Mouse (Mus musculus): ENCODE measurements around the gene Chtop. TPM values are rescaled to one million over a fixed set of nuclear protein-coding genes. Genes with fewer than 3 reads are reported as not detected.

Gene Chtop
- polyA plus RNA-seq, 1 experiment from 2014 or later = 78.2 TPM

GRCm38 (mm10) chr3:90514691-90515090 lies 5.4 kb upstream of the Chtop start:
- Histone ChIP-seq H3K4me1 (replicated peaks; ENCODE audit: control insufficient read depth, insufficient read depth, low read length) (peaks cover 12% of the 10 kb centered on the region), H3K36me3 (ENCODE audit: control insufficient read depth, insufficient read depth, low read length) (no peaks in the 10 kb centered on the region), H3K9ac (ENCODE audit: low read depth, low read length) (peak overlapping the region; percentile 62), H3K27me3 (replicated peaks; ENCODE audit: control insufficient read depth, insufficient read depth, low read length) (no peaks in the 10 kb centered on the region), H3K4me3 (ENCODE audit: low read depth, low read length) (peak overlapping the region; percentile 46), H3K27ac (ENCODE audit: low read depth, low read length) (no peak overlapping the region), H3K9me3 (ENCODE audit: control insufficient read depth, low read length) (no peaks in the 10 kb centered on the region), H3K4me2 (peak overlapping the region; percentile 87)
- ATAC-seq (replicated peaks; ENCODE audit: low FRiP score) = peak; percentile 84
- peak; percentile 76 for DNase-seq (ENCODE audit: low spot score)
- under 1% methylated on average over 10 of the region's 10 CpGs for WGBS

DNA sequence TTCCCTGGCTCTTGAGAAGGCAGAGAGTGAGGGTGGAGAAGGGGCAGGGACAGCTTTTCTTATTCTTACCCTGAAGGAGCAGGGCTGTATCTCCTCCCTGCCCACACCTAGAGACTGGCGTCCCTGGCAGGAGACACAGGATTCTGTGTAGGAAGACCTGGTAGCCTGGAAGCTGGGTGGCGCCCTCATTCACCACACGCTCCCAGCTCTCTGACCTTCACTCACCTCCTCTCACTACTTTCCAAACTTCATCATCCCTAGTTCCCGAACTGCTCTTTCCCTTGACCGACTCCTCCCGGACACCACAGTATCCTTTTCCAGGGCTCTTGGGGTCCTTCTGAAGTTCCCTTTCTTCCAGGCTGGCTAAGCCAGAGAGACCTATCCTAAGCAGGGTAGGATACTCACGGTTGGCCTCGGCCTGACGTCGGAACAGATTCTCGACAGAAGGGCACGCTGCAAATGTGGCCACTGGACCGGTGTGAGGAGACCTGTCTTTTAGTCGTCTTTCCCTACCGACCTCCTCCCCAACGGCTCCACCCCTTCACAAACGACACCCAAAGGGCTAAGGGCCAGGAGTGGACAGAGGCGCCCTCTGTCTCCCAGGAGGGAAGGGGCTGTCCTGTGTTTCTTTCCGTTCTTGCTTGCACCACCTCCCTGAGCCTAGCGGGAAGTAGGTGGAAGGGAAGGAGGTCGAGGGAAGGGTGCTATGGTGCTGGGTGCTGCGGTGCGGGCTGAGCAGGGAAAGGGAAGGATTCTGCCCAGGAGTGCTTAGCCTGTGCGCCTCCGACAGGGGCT lies 4.7 kb upstream of the Chtop start, which contains the start of the genes S100a1 and S100a13:
S100a1 (minus strand) TSS at position 597 of the 795 bp plus-strand sequence.
S100a13 (plus strand) TSS at position 640 of the 795 bp plus-strand sequence.
- peak; percentile 56 for DNase-seq (ENCODE audit: low spot score)
- Histone ChIP-seq H3K4me2 (peak within 1 kb of the TSS; percentile 87), H3K36me3 (ENCODE audit: control insufficient read depth, insufficient read depth, low read length) (no peaks in the 10 kb centered on the region), H3K27ac (ENCODE audit: low read depth, low read length) (no peak within 1 kb of the TSS), H3K9me3 (ENCODE audit: control insufficient read depth, low read length) (no peaks in the 10 kb centered on the region), H3K4me1 (replicated peaks; ENCODE audit: control insufficient read depth, insufficient read depth, low read length) (peaks cover 13% of the 10 kb centered on the region), H3K9ac (ENCODE audit: low read depth, low read length) (peak within 1 kb of the TSS; percentile 62), H3K4me3 (ENCODE audit: low read depth, low read length) (peak within 1 kb of the TSS; percentile 46), H3K27me3 (replicated peaks; ENCODE audit: control insufficient read depth, insufficient read depth, low read length) (no peaks in the 10 kb centered on the region)
- WGBS = 3% methylated on average over 25 of the region's 25 CpGs
- ATAC-seq (replicated peaks; ENCODE audit: low FRiP score) = peak; percentile 46

GRCm38 (mm10) chr3:90512948-90513642 lies 3.8 kb upstream of the Chtop start:
- Histone ChIP-seq H3K9me3 (ENCODE audit: control insufficient read depth, low read length) (no peaks in the 10 kb centered on the region), H3K4me1 (replicated peaks; ENCODE audit: control insufficient read depth, insufficient read depth, low read length) (peaks cover 16% of the 10 kb centered on the region), H3K4me2 (no peak overlapping the region), H3K4me3 (ENCODE audit: low read depth, low read length) (no peak overlapping the region), H3K36me3 (ENCODE audit: control insufficient read depth, insufficient read depth, low read length) (no peaks in the 10 kb centered on the region), H3K9ac (ENCODE audit: low read depth, low read length) (no peak overlapping the region), H3K27me3 (replicated peaks; ENCODE audit: control insufficient read depth, insufficient read depth, low read length) (no peaks in the 10 kb centered on the region), H3K27ac (ENCODE audit: low read depth, low read length) (no peak overlapping the region)
- 70% methylated on average over 9 of the region's 9 CpGs for WGBS
- no peak for DNase-seq (ENCODE audit: low spot score)
- ATAC-seq (replicated peaks; ENCODE audit: low FRiP score) = no peak

- H3K27ac ChIP-seq (ENCODE audit: low read depth, low read length) = no peak overlapping the region
- no peak for ATAC-seq (replicated peaks; ENCODE audit: low FRiP score)
- no peak overlapping the region for H3K9ac ChIP-seq (ENCODE audit: low read depth, low read length)
- H3K4me3 ChIP-seq (ENCODE audit: low read depth, low read length) = no peak overlapping the region
- H3K27me3 ChIP-seq (replicated peaks; ENCODE audit: control insufficient read depth, insufficient read depth, low read length) = no peaks in the 10 kb centered on the region
- DNase-seq (ENCODE audit: low spot score) = no peak
- no peaks in the 10 kb centered on the region for H3K9me3 ChIP-seq (ENCODE audit: control insufficient read depth, low read length)
- no peak overlapping the region for H3K4me2 ChIP-seq
- 80% methylated on average over 5 of the region's 5 CpGs for WGBS
- no peaks in the 10 kb centered on the region; the same call in 1 of the 2 replicates for H3K36me3 ChIP-seq (ENCODE audit: control insufficient read depth, insufficient read depth, low read length)
- H3K4me1 ChIP-seq (replicated peaks; ENCODE audit: control insufficient read depth, insufficient read depth, low read length) = peaks cover 22% of the 10 kb centered on the region
Observed at GRCm38 (mm10) chr3:90512276-90512675, 3.0 kb upstream of the Chtop start.

DNA sequence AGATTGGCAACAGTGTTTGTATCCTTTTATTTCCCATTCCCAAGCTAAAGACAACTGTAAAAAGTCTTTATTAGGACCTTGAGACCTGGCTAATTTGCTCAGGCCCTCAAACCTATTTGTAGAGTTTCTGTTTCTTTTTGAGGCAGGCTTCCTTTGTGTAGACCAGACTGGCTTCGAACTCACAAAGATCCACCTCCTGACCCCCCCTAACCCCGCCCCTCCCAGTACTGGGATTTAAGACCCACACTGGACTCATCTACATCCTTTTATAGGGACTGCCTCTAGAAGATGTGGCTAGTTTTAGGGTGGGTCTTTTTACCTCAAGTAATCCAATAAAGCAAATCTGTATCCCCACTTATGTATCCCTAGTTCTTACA lies 437 bp upstream of the Chtop start:
- H3K27me3 ChIP-seq (replicated peaks; ENCODE audit: control insufficient read depth, insufficient read depth, low read length) = no peaks in the 10 kb centered on the region
- peak overlapping the region; percentile 90 for H3K4me3 ChIP-seq (ENCODE audit: low read depth, low read length)
- H3K4me1 ChIP-seq (replicated peaks; ENCODE audit: control insufficient read depth, insufficient read depth, low read length) = peaks cover 14% of the 10 kb centered on the region
- H3K36me3 ChIP-seq (ENCODE audit: control insufficient read depth, insufficient read depth, low read length) = peaks cover 15% of the 10 kb centered on the region; the same call in 1 of the 2 replicates
- WGBS = 8% methylated on average over 2 of the region's 2 CpGs
- ATAC-seq (replicated peaks; ENCODE audit: low FRiP score) (0 out of 2 replicates have a peak, but pooled peaks have one; percentile 1), DNase-seq (ENCODE audit: low spot score) (peak; percentile 54)
- H3K9me3 ChIP-seq (ENCODE audit: control insufficient read depth, low read length) = no peaks in the 10 kb centered on the region
- peak overlapping the region; percentile 40 for H3K27ac ChIP-seq (ENCODE audit: low read depth, low read length)
- peak overlapping the region; percentile 72 for H3K4me2 ChIP-seq
- peak overlapping the region; percentile 37 for H3K9ac ChIP-seq (ENCODE audit: low read depth, low read length)

DNA sequence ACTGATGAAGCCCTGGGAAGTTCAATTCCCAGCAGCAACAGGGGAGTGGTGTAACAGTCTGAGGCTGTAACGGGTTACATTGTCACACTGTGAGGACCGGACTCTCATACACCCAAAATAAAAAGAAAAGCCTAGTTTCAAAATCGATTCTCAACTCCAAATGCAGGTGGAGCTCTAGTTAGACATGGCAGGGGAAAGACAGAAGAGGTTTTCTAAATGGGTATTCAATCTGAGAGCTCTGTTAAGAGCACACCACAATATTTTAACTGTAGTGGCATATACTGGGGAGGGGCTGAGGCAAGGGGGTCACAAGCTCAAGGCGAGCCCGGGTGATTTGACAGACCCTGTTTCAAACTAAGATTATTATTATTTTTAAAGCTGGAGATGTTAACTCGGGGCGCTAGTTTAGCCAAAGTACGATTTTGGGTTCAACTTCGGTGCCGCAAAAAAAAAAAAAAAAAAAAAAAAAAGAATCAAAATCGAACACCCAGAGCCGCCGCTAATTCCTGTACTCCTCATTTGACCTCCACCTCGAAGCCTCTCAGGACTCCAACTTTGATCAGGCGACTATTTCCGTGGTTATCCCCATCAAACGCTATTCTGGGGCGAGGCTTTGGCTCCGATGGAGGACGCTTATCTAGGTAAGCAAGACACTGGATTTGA lies 880 bp downstream of the Chtop start:
- ATAC-seq (replicated peaks; ENCODE audit: low FRiP score) = no peak
- 3% methylated on average over 20 of the region's 20 CpGs for WGBS

GRCm38 (mm10) chr3:90506362-90506761 lies 2.9 kb downstream of the Chtop start:
- Histone ChIP-seq H3K4me2 (no peak overlapping the region), H3K4me3 (ENCODE audit: low read depth, low read length) (no peak overlapping the region), H3K9ac (ENCODE audit: low read depth, low read length) (no peak overlapping the region), H3K27ac (ENCODE audit: low read depth, low read length) (no peak overlapping the region), H3K27me3 (replicated peaks; ENCODE audit: control insufficient read depth, insufficient read depth, low read length) (no peaks in the 10 kb centered on the region), H3K4me1 (replicated peaks; ENCODE audit: control insufficient read depth, insufficient read depth, low read length) (peaks cover 12% of the 10 kb centered on the region), H3K9me3 (ENCODE audit: control insufficient read depth, low read length) (no peaks in the 10 kb centered on the region), H3K36me3 (ENCODE audit: control insufficient read depth, insufficient read depth, low read length) (peaks cover 30% of the 10 kb centered on the region)
- no peak for DNase-seq (ENCODE audit: low spot score)
- ATAC-seq (replicated peaks; ENCODE audit: low FRiP score) = no peak
- 88% methylated on average over 3 of the region's 3 CpGs for WGBS

More for the DNA sequence above, 880 bp downstream of the Chtop start:
- peaks cover 12% of the 10 kb centered on the region for H3K4me1 ChIP-seq (replicated peaks; ENCODE audit: control insufficient read depth, insufficient read depth, low read length)
- peak overlapping the region; percentile 95 for H3K27ac ChIP-seq (ENCODE audit: low read depth, low read length)
- H3K36me3 ChIP-seq (ENCODE audit: control insufficient read depth, insufficient read depth, low read length) = peaks cover 20% of the 10 kb centered on the region
- H3K4me3 ChIP-seq (ENCODE audit: low read depth, low read length) = peak overlapping the region; percentile 90
- no peak for DNase-seq (ENCODE audit: low spot score)
- H3K9ac ChIP-seq (ENCODE audit: low read depth, low read length) = peak overlapping the region; percentile 99
- no peaks in the 10 kb centered on the region for H3K9me3 ChIP-seq (ENCODE audit: control insufficient read depth, low read length)
- no peaks in the 10 kb centered on the region for H3K27me3 ChIP-seq (replicated peaks; ENCODE audit: control insufficient read depth, insufficient read depth, low read length)
- peak overlapping the region; percentile 93 for H3K4me2 ChIP-seq

DNA sequence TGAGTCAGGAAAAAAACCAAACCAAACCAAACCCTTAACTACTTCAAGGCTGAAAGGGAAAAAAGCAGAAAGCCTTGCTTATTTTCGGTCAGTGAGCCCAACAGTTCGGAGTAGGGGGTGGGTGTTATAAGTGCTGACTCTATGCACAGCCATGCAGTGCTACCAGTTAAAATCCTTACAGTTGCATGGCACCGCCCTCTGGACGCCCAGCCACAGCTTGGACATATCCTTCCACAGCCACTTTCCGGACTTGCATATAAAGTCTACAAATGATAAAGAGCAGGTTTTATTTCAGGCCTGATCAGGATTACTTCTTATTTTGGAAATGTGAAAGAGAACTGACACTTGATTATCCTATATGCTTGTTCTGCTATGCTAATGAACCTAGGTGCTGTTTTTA lies 4.1 kb downstream of the Chtop start:
- H3K27me3 ChIP-seq (replicated peaks; ENCODE audit: control insufficient read depth, insufficient read depth, low read length) = no peaks in the 10 kb centered on the region
- DNase-seq (ENCODE audit: low spot score) (no peak), ATAC-seq (replicated peaks; ENCODE audit: low FRiP score) (no peak)
- 92% methylated on average over 5 of the region's 5 CpGs for WGBS
- no peak overlapping the region for H3K27ac ChIP-seq (ENCODE audit: low read depth, low read length)
- H3K9ac ChIP-seq (ENCODE audit: low read depth, low read length) = no peak overlapping the region
- H3K36me3 ChIP-seq (ENCODE audit: control insufficient read depth, insufficient read depth, low read length) = peaks cover 34% of the 10 kb centered on the region
- no peak overlapping the region for H3K4me3 ChIP-seq (ENCODE audit: low read depth, low read length)
- H3K4me1 ChIP-seq (replicated peaks; ENCODE audit: control insufficient read depth, insufficient read depth, low read length) = peaks cover 12% of the 10 kb centered on the region
- H3K9me3 ChIP-seq (ENCODE audit: control insufficient read depth, low read length) = no peaks in the 10 kb centered on the region
- H3K4me2 ChIP-seq = no peak overlapping the region

Data from liver, embryonic 11.5 days (tissue).